Mouse (Mus musculus) E14TG2a.4 (cell line): Measurements from ENCODE around the gene Srbd1.

Source experiments
- CTCF ChIP-seq: conservative IDR thresholded peaks from 2 replicates; pipeline ENCODE4 v1.5.1; 2014; ENCODE audit warnings: low read length
- NANOG ChIP-seq: IDR thresholded peaks from 2 replicates; pipeline ENCODE4 v1.6.1; 2014; ENCODE audit warnings: borderline replicate concordance, low read length, mixed read lengths
- POU5F1 ChIP-seq: IDR thresholded peaks from 2 replicates; pipeline ENCODE4 v1.6.1; 2014; ENCODE audit warnings: low read length, borderline replicate concordance

DNA sequence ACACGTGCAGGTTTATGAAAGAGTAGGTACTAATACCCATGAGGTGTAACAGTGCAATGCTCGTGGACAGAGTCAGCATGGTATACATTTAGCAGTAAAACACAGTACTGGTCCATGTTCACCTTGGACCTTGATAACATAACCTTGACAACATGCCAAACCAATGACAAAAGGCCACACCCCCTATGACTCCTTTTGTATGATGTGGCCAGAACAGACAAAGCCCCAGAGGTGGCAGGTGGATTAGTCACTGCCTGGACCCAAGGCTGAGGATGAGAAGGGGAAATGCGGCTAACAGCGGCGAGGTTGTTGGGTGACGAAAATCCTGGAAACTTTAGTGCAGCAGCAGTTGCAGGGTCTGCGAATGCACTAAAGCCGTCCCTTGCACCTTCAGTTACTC, 170.4 kb downstream of the Srbd1 start:
- TF ChIP-seq CTCF (no peak), POU5F1 (no peak), NANOG (no peak)
